Mouse (Mus musculus): Measurements from ENCODE around the gene Slc35c1.

Gene Slc35c1

GRCm38 (mm10) chr2:92432299-92433295, 27.7 kb downstream of the Slc35c1 start:
- DNase-seq = peak; percentile 78

GRCm38 (mm10) chr2:92431611-92432179, 28.6 kb downstream of the Slc35c1 start:
- peak; percentile 67 for DNase-seq

GRCm38 (mm10) chr2:92430723-92431541, 29.4 kb downstream of the Slc35c1 start:
- DNase-seq = peak; percentile 78

- DNase-seq = no peak
Observed at GRCm38 (mm10) chr2:92430089-92430488, 30.2 kb downstream of the Slc35c1 start.

GRCm38 (mm10) chr2:92427882-92428281, 32.5 kb downstream of the Slc35c1 start:
- peak; percentile 97 for DNase-seq

- no peak for DNase-seq
Observed at GRCm38 (mm10) chr2:92426426-92426825, 33.9 kb downstream of the Slc35c1 start.

GRCm38 (mm10) chr2:92425366-92425765, 35.0 kb downstream of the Slc35c1 start:
- no peak for DNase-seq

- DNase-seq = no peak
Observed at GRCm38 (mm10) chr2:92424462-92425308, 35.7 kb downstream of the Slc35c1 start.

GRCm38 (mm10) chr2:92423702-92424461, 36.5 kb downstream of the Slc35c1 start:
- DNase-seq = peak; percentile 92

GRCm38 (mm10) chr2:92423156-92423555, 37.2 kb downstream of the Slc35c1 start:
- no peak for DNase-seq

GRCm38 (mm10) chr2:92422388-92423135, 37.8 kb downstream of the Slc35c1 start:
- no peak for DNase-seq

- no peak for DNase-seq
Observed at GRCm38 (mm10) chr2:92421723-92422387, 38.5 kb downstream of the Slc35c1 start.

GRCm38 (mm10) chr2:92411705-92412104, 48.6 kb downstream of the Slc35c1 start:
- peak; percentile 81 for DNase-seq

- DNase-seq = no peak
Observed at GRCm38 (mm10) chr2:92408309-92409045, 51.9 kb downstream of the Slc35c1 start.

- no peak for DNase-seq
Observed at GRCm38 (mm10) chr2:92405687-92406086, 54.7 kb downstream of the Slc35c1 start.

GRCm38 (mm10) chr2:92404737-92405136, 55.6 kb downstream of the Slc35c1 start:
- no peak for DNase-seq

- DNase-seq = no peak
Observed at GRCm38 (mm10) chr2:92403776-92404319, 56.5 kb downstream of the Slc35c1 start.

All from cerebellum, adult 9-10 months (tissue).